Mouse (Mus musculus): ENCODE measurements around the gene Cfap61.

DNA sequence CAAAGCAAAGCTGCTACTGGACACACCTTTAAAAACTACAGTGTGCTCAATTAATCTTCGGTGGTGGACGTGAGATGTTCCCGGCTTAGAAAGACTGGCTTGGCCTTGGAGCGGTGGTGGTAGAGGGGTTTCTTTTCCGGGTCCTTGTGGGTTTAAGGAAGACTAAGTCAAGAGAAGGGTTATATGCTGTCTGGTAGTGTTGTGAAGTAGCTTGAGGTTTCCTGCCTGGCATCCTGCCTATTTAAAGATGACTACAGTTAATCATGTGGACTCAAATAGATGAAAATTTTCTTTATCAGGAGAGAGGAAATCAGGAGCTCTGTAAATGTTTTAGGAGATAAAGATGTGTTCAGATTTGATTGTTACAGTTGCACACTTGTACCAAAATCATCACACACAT lies 21.7 kb downstream of the Cfap61 start:
- TF ChIP-seq EP300 (IDR thresholded peaks at IDR 0.05; ENCODE audit: low read depth) (no peak), CTCF (IDR thresholded peaks at IDR 0.05; ENCODE audit: low read depth) (no peak)
